Mouse (Mus musculus) liver, embryonic 11.5 days (tissue): Measurements from ENCODE around the gene Zfp53. TPM values are rescaled to one million over a fixed set of nuclear protein-coding genes. Genes with fewer than 3 reads are reported as not detected.
"Not testable (repeated sequence)": the region's sequence is repeated elsewhere in the genome, so short reads cannot be mapped to it uniquely, and the experiment has no call there.

ENCODE experiments used
- ATAC-seq: fragments of 200-750 bp; cut with Nextera tagmentation; replicated peaks from 2 replicates; pipeline ENCODE4 v1.8.0; 2017; ENCODE audit warnings: moderate number of reproducible peaks, mild to moderate bottlenecking, moderate TSS enrichment, moderate library complexity; ENCODE audit not compliant: low FRiP score
- DNase-seq: peaks from one replicate; pipeline ENCODE4 v3.0.0-alpha.2; 2017; ENCODE audit warnings: low spot score
- H3K27ac ChIP-seq: fragments of 300-500 bp; sonication (generic); 2 replicates; pipeline ENCODE4 v1.5.1; 2014; ENCODE audit warnings: mild to moderate bottlenecking, low read depth, low read length, control low read depth
- H3K27me3 ChIP-seq: fragments of 300-500 bp; sonication (generic); replicated peaks from 2 replicates; pipeline ENCODE4 v1.6.1; 2014; ENCODE audit warnings: low read length, mixed read lengths; ENCODE audit not compliant: control insufficient read depth, insufficient read depth
- H3K36me3 ChIP-seq: fragments of 300-500 bp; sonication (generic); 2 replicates; pipeline ENCODE4 v1.6.1; 2014; ENCODE audit warnings: mild to moderate bottlenecking, low read length, moderate library complexity, mixed read lengths; ENCODE audit not compliant: control insufficient read depth, insufficient read depth
- H3K4me1 ChIP-seq: fragments of 300-500 bp; sonication (generic); replicated peaks from 2 replicates; pipeline ENCODE4 v1.6.1; 2014; ENCODE audit warnings: low read length, mixed read lengths; ENCODE audit not compliant: control insufficient read depth, insufficient read depth
- H3K4me2 ChIP-seq: fragments of 300-500 bp; sonication (generic); 2 replicates; pipeline ENCODE4 v1.6.1; 2014; ENCODE audit warnings: mild to moderate bottlenecking, control low read depth, moderate library complexity
- H3K4me3 ChIP-seq: fragments of 300-500 bp; sonication (generic); 2 replicates; pipeline ENCODE4 v1.5.1; 2014; ENCODE audit warnings: low read depth, low read length, control low read depth
- H3K9ac ChIP-seq: fragments of 300-500 bp; sonication (generic); 2 replicates; pipeline ENCODE4 v1.6.1; 2014; ENCODE audit warnings: low read depth, low read length, control low read depth
- H3K9me3 ChIP-seq: fragments of 300-500 bp; sonication (generic); 2 replicates; pipeline ENCODE4 v1.6.1; 2016; ENCODE audit warnings: low read length, inconsistent platforms, mixed read lengths; ENCODE audit not compliant: control insufficient read depth
- WGBS: fragments of 180-500 bp; shearing (Covaris S2); extraction: QIAGEN DNeasy Blood & Tissue Kit; methylation state at CpG from one replicate; pipeline ENCODE4 v1.1.7; 2014; 5-methylcytosine and 5-hydroxymethylcytosine counted together
- polyA plus RNA-seq: library from polyadenylated mRNA; unstranded; fragments of >200 nt; fragmentation: Nextera tagmentation; extraction: Ambion mirVana; gene quantifications from 2 replicates; pipeline ENCODE4 v1.2.1, GENCODE M21; 2014

Gene Zfp53
- polyA plus RNA-seq, 1 experiment from 2014 or later: 7.5 TPM

- ATAC-seq, H3K27me3 ChIP-seq, H3K4me2 ChIP-seq, DNase-seq, H3K4me3 ChIP-seq, H3K36me3 ChIP-seq, H3K9me3 ChIP-seq, H3K9ac ChIP-seq, H3K27ac ChIP-seq: not testable (repeated sequence)
- peaks cover 14% of the 10 kb centered on the region for H3K4me1 ChIP-seq
- WGBS: 21% methylated on average over 1 of the region's 1 CpGs
Measured at GRCm38 (mm10) chr17:21475290-21475689, 13.5 kb upstream of the Zfp53 start.

DNA sequence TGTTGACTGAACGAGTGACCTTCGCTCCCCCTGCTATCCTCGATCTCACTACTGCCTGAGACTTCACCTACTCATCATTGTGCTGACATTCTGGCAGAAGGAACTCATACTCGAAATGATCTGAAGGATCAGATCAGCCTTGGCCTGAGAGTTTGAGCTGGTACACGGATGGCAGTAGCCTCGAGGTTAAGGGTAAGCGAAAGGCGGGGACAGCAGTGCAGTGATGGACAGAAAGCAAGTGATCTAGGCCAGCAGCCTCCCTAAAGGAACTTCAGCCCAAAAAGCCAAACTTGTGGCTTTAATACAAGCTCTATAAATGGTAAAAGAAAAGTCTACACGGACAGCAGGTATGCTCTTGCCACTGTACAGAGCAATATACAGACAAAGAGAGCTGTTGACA lies 12.4 kb upstream of the Zfp53 start:
- WGBS: 78% methylated on average over 4 of the region's 9 CpGs

DNA sequence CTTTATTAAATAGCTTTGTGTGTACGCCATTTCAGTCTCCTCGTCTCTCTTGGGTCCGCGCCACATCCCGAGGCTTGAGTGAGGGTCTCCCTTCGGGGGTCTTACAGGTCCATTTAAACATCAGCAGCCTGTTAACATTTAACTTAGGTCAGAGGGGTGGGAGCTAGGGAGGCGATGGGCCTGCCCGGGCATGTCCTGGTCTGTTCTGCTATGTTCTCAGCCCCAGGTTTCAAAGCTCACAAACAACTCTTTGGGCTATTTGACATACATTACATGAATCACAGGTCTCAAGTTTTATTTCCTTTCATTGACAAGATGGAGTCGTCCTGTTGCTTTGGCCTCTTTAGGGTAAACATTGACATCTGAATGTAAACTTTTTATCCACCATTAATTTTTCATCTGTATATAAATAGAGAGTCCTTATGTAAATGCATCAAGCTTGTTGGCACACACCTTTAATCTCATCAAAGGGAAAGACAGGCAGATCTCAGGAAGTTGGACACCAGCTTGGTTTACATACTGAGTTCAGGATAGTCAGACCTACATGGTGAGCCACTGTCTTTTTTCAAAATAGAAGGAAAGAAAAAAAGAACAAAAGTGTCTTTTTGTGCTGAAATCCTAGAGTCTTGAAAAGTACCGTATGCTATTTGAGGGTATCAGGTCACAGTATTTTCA lies 10.6 kb upstream of the Zfp53 start:
- not testable (repeated sequence) for ATAC-seq, H3K4me3 ChIP-seq, H3K9ac ChIP-seq, H3K27me3 ChIP-seq, H3K36me3 ChIP-seq, H3K4me1 ChIP-seq, H3K4me2 ChIP-seq, H3K27ac ChIP-seq, DNase-seq, H3K9me3 ChIP-seq
- 63% methylated on average over 9 of the region's 10 CpGs for WGBS

More for the DNA sequence above, 12.4 kb upstream of the Zfp53 start:
- DNase-seq, H3K9ac ChIP-seq, H3K4me3 ChIP-seq, ATAC-seq, H3K9me3 ChIP-seq, H3K4me2 ChIP-seq, H3K27me3 ChIP-seq, H3K36me3 ChIP-seq, H3K27ac ChIP-seq: not testable (repeated sequence)
- H3K4me1 ChIP-seq: peaks cover 14% of the 10 kb centered on the region

- ATAC-seq: no peak
Measured at GRCm38 (mm10) chr17:21489500-21490001, 753 bp downstream of the Zfp53 start.

GRCm38 (mm10) chr17:21501365-21501764 lies 12.6 kb downstream of the Zfp53 start:
- H3K9ac ChIP-seq: no peak overlapping the region
- H3K27me3 ChIP-seq: no peaks in the 10 kb centered on the region
- WGBS: 52% methylated on average over 1 of the region's 1 CpGs
- ATAC-seq: no peak
- peaks cover 3% of the 10 kb centered on the region; the same call in 1 of the 2 replicates for H3K36me3 ChIP-seq
- no peak overlapping the region for H3K27ac ChIP-seq
- no peak overlapping the region for H3K4me2 ChIP-seq
- H3K9me3 ChIP-seq: no peaks in the 10 kb centered on the region
- DNase-seq: no peak
- no peaks in the 10 kb centered on the region for H3K4me1 ChIP-seq
- no peak overlapping the region for H3K4me3 ChIP-seq

More at GRCm38 (mm10) chr17:21489500-21490001, 753 bp downstream of the Zfp53 start:
- Histone ChIP-seq H3K27ac (no peak overlapping the region; the same call in 1 of the 2 replicates), H3K4me3 (peak overlapping the region; percentile 88), H3K9ac (peak overlapping the region; percentile 79), H3K4me2 (peak overlapping the region; percentile 71), H3K9me3 (no peaks in the 10 kb centered on the region), H3K36me3 (no peaks in the 10 kb centered on the region), H3K27me3 (no peaks in the 10 kb centered on the region), H3K4me1 (peaks cover 6% of the 10 kb centered on the region; the same call in 1 of the 2 replicates)
- no peak for DNase-seq
- WGBS: 8% methylated on average over 8 of the region's 8 CpGs

GRCm38 (mm10) chr17:21504524-21504923 lies 15.7 kb downstream of the Zfp53 start:
- Histone ChIP-seq H3K4me1 (no peaks in the 10 kb centered on the region), H3K27me3 (no peaks in the 10 kb centered on the region), H3K4me2 (no peak overlapping the region), H3K9ac (no peak overlapping the region), H3K27ac (no peak overlapping the region), H3K4me3 (no peak overlapping the region), H3K36me3 (peaks cover 8% of the 10 kb centered on the region; the same call in 1 of the 2 replicates), H3K9me3 (no peaks in the 10 kb centered on the region)
- no peak for ATAC-seq
- DNase-seq: no peak
- 88% methylated on average over 1 of the region's 1 CpGs for WGBS

DNA sequence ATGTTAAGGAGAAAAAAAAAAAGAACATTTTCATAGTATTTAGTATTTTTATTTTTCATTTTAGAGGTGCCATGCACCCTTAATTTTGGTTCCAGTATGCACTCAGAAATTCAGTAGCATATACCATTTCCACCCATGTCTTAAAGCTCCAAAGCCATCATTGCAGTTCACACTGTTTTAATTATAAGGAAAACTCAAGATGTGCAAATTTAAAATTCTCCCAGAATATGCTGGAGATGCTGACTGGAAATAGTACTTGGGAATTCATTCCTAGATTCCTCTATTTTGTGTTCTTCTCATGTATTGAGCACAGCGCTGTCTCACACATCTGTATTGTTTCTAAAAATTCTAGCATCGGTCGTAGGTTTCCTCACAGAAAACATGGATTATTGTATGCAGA lies 17.5 kb downstream of the Zfp53 start:
- Histone ChIP-seq H3K27ac (no peak overlapping the region), H3K4me3 (no peak overlapping the region), H3K36me3 (peaks cover 8% of the 10 kb centered on the region; the same call in 1 of the 2 replicates), H3K9me3 (no peaks in the 10 kb centered on the region), H3K4me1 (no peaks in the 10 kb centered on the region), H3K9ac (no peak overlapping the region), H3K4me2 (no peak overlapping the region), H3K27me3 (no peaks in the 10 kb centered on the region)
- 96% methylated on average over 3 of the region's 3 CpGs for WGBS
- ATAC-seq (no peak), DNase-seq (no peak)

GRCm38 (mm10) chr17:21509756-21510155 lies 21.0 kb downstream of the Zfp53 start:
- ATAC-seq: no peak
- Histone ChIP-seq H3K4me3 (no peak overlapping the region), H3K36me3 (peaks cover 8% of the 10 kb centered on the region; the same call in 1 of the 2 replicates), H3K4me2 (no peak overlapping the region), H3K4me1 (no peaks in the 10 kb centered on the region), H3K27ac (no peak overlapping the region), H3K9me3 (no peaks in the 10 kb centered on the region), H3K9ac (no peak overlapping the region), H3K27me3 (no peaks in the 10 kb centered on the region)
- DNase-seq: no peak
